Mouse (Mus musculus) forebrain, embryonic 14.5 days (tissue): ENCODE data around the gene Rragd. TPM values are rescaled to one million over a fixed set of nuclear protein-coding genes. Genes with fewer than 3 reads are reported as not detected.

Source experiments
- ATAC-seq: fragments of 200-750 bp; cut with Nextera tagmentation; 2 replicates; pipeline ENCODE4 v1.8.0; 2017; ENCODE audit warnings: mild to moderate bottlenecking, moderate library complexity
- DNase-seq: peaks from one replicate; pipeline ENCODE4 v3.0.0-alpha.2; 2015; ENCODE audit warnings: low spot score
- H3K27ac ChIP-seq: fragments of 300-500 bp; sonication (generic); 2 replicates; pipeline ENCODE4 v1.5.1; 2014; ENCODE audit warnings: low read depth, mild to moderate bottlenecking, control low read depth, low read length, moderate library complexity
- H3K27me3 ChIP-seq: fragments of 300-500 bp; sonication (generic); replicated peaks from 2 replicates; pipeline ENCODE4 v1.6.1; 2014; ENCODE audit warnings: low read length, control low read depth, mixed read lengths; ENCODE audit not compliant: control insufficient read depth, insufficient read depth
- H3K36me3 ChIP-seq: fragments of 300-500 bp; sonication (generic); 2 replicates; pipeline ENCODE4 v1.6.1; 2014; ENCODE audit warnings: low read length, control low read depth; ENCODE audit not compliant: control insufficient read depth, insufficient read depth
- H3K4me1 ChIP-seq: fragments of 300-500 bp; sonication (generic); 2 replicates; pipeline ENCODE4 v1.6.1; 2014; ENCODE audit warnings: antibody characterized with exemption, low read length, control low read depth; ENCODE audit not compliant: control insufficient read depth, insufficient read depth
- H3K4me2 ChIP-seq: fragments of 300-500 bp; sonication (generic); 2 replicates; pipeline ENCODE4 v1.6.1; 2014; ENCODE audit warnings: mild to moderate bottlenecking, control low read depth, low read length
- H3K4me3 ChIP-seq: fragments of 300-500 bp; sonication (generic); 2 replicates; pipeline ENCODE4 v1.5.1; 2014; ENCODE audit warnings: low read depth, low read length, control low read depth
- H3K9ac ChIP-seq: fragments of 300-500 bp; sonication (generic); 2 replicates; pipeline ENCODE4 v1.6.1; 2014; ENCODE audit warnings: mild to moderate bottlenecking, low read length, control low read depth, moderate library complexity
- H3K9me3 ChIP-seq: fragments of 300-500 bp; sonication (generic); replicated peaks from 2 replicates; pipeline ENCODE4 v1.6.1; 2016; ENCODE audit warnings: low read length, control low read depth, mixed read lengths; ENCODE audit not compliant: control insufficient read depth
- WGBS: fragments of 180-500 bp; shearing (Covaris S2); extraction: QIAGEN DNeasy Blood & Tissue Kit; methylation state at CpG from one replicate; pipeline ENCODE4 v1.1.7; 2014; 5-methylcytosine and 5-hydroxymethylcytosine counted together
- polyA plus RNA-seq: library from polyadenylated mRNA; unstranded; fragments of >200 nt; fragmentation: Nextera tagmentation; extraction: Ambion mirVana; gene quantifications from 2 replicates; pipeline ENCODE4 v1.2.1, GENCODE M21; 2014

Rragd gene
- polyA plus RNA-seq, 1 experiment from 2014 or later = 17.6 TPM

DNA sequence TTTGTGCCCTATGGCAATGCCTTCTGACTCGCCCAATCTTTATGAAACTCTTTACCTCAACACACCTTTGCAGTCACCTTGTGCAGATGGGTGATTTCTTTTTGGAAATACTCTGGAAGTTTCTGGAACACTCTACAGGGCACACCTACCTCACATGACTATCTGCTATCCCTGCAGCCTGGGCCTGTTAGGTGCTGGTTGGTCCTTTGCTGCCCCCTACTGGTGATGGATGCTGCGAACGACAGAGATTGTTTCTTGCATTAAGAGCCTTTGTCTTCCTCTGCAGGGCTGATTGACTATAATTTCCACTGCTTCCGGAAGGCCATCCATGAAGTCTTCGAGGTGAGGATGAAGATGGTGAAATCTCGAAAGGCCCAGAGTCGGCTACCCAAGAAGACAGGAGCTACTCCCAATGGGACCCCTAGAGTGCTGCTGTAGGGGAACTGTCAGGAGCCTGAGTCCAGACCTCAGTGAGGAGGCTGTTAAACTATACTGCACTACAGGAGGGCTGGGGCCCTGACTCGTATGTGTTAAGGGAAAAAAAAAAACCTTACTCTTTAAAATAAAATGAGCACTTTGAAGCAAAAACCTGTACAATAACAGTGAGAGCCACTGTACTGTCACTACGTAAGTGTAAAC is 35.6 kb downstream of the Rragd start:
- Histone ChIP-seq H3K27me3 (no peaks in the 10 kb centered on the region), H3K4me1 (no peaks in the 10 kb centered on the region), H3K9me3 (no peaks in the 10 kb centered on the region), H3K9ac (no peak overlapping the region), H3K36me3 (peaks cover 26% of the 10 kb centered on the region), H3K27ac (no peak overlapping the region), H3K4me2 (no peak overlapping the region), H3K4me3 (no peak overlapping the region)
- peak; percentile 94 for ATAC-seq
- DNase-seq = peak; percentile 94
- WGBS = 46% methylated on average over 9 of the region's 9 CpGs

DNA sequence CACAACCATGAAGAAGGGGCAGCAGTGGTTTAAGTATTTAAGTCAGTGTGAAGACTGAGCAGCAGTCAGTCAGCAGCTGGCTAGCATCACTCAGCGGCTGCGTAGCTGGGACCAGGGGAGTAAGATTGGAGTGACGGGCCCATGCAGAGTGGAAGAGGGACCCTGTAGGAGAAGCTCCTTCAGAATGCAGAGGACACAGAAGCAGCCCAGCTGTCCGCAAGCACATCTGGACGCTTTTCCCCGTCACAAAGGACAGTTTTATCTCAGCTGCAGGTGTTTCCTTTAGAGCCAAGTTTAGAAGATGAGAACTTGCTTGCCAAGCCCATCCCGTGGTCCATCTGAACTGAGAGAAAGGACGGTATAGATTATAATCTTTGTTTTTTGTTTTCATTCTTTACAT is 41.6 kb downstream of the Rragd start:
- no peak for DNase-seq
- no peak overlapping the region for H3K27ac ChIP-seq
- no peak for ATAC-seq
- peaks cover 12% of the 10 kb centered on the region; the same call in 1 of the 2 replicates for H3K36me3 ChIP-seq
- H3K4me1 ChIP-seq = 0 out of 2 replicates have a peak, but pooled peaks cover under 1% of the 10 kb centered on the region
- no peak overlapping the region for H3K4me2 ChIP-seq
- WGBS = 89% methylated on average over 8 of the region's 8 CpGs
- no peak overlapping the region for H3K9ac ChIP-seq
- H3K4me3 ChIP-seq = no peak overlapping the region
- no peaks in the 10 kb centered on the region for H3K9me3 ChIP-seq
- H3K27me3 ChIP-seq = no peaks in the 10 kb centered on the region

DNA sequence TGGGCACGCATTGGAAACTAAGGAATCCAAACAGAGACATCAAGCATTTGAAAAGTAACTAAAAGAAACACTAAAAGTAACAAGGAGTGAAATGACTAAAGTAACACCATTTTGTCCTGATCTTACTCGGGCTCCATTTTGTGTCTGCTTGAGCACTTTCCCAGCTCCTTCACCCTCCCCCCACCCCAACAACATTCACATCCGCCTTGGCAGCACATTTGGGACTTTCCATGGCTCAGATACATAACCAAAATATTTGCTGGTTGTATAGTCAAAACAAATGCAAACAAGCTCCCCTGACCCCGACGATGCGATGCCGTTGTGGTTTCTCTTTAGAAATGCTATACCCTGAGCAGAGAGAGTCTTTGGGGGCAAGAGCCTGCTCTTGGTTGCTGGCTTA is 46.3 kb downstream of the Rragd start:
- Histone ChIP-seq H3K36me3 (0 out of 2 replicates have a peak, but pooled peaks cover 4% of the 10 kb centered on the region), H3K4me1 (peaks cover 10% of the 10 kb centered on the region), H3K4me3 (no peak overlapping the region), H3K4me2 (no peak overlapping the region), H3K27ac (no peak overlapping the region), H3K9ac (no peak overlapping the region), H3K9me3 (no peaks in the 10 kb centered on the region), H3K27me3 (no peaks in the 10 kb centered on the region)
- no peak for ATAC-seq
- DNase-seq = no peak
- 90% methylated on average over 7 of the region's 7 CpGs for WGBS

DNA sequence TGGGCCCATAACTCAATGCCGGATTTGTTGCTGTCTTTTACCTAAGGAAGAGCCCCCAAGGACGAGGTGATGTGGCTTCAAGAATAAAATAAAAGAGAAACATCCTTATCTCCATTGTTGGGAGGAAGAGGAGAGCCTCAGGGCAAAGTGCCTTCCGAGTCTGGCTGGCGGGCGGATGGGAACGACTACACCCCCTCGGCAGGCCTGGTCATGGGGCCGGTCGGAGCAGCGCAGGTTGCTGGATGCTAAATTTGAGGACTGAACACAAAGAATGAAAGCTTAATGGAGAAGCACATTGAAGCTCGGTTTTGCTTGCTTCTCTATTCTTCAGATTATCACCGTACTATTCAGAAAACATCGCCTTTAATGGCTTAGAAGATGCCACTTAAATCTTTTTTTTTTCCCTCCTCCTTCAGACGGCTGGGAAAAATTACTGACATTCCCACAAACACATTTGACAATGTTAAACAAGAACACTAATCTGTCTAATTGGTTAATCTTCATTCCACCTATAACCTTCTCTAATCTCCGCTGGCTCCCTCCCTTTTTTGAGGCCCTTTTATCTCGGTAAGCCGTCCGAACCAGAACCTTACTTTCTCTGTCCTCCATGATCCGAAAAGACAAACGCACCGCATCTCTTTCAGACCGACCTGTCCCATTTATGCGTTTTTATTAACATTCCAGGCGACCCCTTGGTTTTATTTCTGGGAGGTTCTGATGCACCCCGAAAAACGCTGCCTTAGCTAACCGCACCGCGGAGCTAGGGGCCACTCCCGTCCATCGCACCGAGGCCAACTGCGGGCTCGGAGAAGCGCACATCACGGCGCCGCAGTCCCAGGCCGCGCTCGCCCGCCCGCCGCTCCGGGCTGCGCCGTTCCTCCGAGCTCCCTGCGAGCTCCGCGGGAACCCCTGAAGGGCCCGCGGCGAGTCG is 47.7 kb downstream of the Rragd start:
- Histone ChIP-seq H3K36me3 (0 out of 2 replicates have a peak, but pooled peaks cover 3% of the 10 kb centered on the region), H3K4me3 (peak overlapping the region; percentile 75), H3K27me3 (no peaks in the 10 kb centered on the region), H3K9ac (peak overlapping the region; percentile 97), H3K27ac (peak overlapping the region; percentile 97), H3K9me3 (no peaks in the 10 kb centered on the region), H3K4me1 (peaks cover 10% of the 10 kb centered on the region), H3K4me2 (peak overlapping the region; percentile 58)
- WGBS = 2% methylated on average over 51 of the region's 55 CpGs
- DNase-seq (peak; percentile 41), ATAC-seq (peak; percentile 82)

DNA sequence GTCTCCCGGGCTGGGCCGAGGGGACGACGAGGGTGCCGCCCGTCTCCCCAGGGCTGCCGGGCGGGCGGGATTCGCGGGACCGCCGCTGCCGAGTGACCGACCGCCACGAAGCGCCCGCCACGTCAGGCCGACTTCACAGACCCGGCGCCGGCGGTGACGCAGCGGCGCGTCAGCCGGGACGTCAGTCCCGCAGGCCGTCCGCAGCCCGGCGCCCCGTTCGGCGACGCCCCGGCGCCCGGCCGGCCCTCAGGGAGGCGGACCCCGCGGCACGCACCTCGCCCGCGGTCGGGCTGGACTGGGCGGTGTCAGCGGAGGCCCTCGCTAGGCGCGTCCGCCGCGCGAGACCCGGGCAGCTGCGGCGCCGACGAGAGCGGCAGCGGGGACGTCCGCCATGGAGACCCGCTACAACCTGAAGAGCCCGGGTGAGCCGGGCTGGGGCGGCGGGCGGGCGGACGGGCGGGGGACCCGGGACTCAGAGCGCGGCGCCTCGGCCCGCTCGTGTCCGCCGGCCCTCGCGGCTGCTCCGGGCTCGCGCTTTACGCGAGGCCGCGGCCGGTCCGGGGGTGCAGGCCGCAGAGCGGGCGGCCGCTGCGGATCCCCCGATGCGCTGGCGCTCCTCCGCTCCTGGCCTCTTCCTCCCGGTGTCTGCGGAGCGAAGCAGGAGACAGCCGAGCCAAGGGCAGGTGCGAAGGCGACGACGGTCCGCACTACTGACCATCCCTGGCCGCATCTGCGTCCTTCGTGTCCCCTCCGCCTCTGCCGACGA is 48.5 kb downstream of the Rragd start, which contains the start of gene Ube2j1:
TSS of gene Ube2j1 (plus strand) at position 222 of the 766 bp plus-strand sequence.
- Histone ChIP-seq H3K9me3 (no peaks in the 10 kb centered on the region), H3K36me3 (no peaks in the 10 kb centered on the region), H3K4me1 (peaks cover 10% of the 10 kb centered on the region), H3K9ac (peak within 1 kb of the TSS; percentile 97), H3K4me3 (peak within 1 kb of the TSS; percentile 75), H3K4me2 (peak within 1 kb of the TSS; percentile 58), H3K27me3 (no peaks in the 10 kb centered on the region), H3K27ac (peak within 1 kb of the TSS; percentile 97)
- DNase-seq (peak; percentile 93), ATAC-seq (peak; percentile 97)
- whole genome bisulfite sequencing = under 1% methylated on average over 86 of the region's 123 CpGs

DNA sequence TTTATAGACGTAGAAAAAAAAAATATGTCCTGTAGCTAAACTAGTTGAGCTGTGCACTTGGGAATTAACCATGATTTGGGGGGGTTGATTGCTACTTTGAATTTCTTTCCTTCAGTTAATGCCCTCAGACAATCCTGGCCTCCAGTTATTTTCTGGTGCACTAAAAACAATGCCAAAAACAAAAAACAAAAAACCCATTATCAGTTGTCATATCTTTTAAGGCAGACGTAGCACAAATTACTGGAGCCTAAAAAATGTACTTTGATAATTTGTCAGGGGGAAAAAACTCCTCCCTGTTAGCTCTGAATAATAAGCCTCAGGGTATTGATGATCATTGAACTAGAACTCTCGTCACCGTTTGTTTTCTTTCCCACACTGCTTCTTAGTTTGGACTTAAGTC is 49.2 kb downstream of the Rragd start:
- Histone ChIP-seq H3K27ac (peak overlapping the region; percentile 97; the same call in 1 of the 2 replicates), H3K4me3 (peak overlapping the region; percentile 75), H3K27me3 (no peaks in the 10 kb centered on the region), H3K9ac (peak overlapping the region; percentile 97), H3K4me2 (peak overlapping the region; percentile 58), H3K9me3 (no peaks in the 10 kb centered on the region), H3K4me1 (peaks cover 10% of the 10 kb centered on the region), H3K36me3 (no peaks in the 10 kb centered on the region)
- WGBS = 1% methylated on average over 4 of the region's 4 CpGs
- DNase-seq = peak; percentile 11
- ATAC-seq = no peak

DNA sequence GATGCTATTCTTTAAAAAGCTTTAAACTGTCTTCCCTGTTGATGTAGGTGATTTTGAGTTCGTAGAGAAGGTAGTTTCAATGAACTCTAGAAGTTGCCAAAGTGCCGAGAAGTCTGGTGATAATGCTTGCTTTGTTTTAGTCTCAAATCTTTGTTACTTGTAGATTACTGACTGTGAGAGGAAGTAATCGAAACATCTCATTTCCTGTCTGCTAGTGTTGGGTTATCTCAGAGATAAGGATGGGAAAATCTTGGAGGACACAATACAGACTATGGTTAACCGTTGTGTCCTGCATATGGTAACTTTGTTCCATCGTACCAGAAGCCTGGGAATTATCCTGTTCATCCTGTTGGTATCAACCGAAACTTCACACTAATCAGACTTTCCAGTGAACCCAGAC is 50.7 kb downstream of the Rragd start:
- H3K27ac ChIP-seq = no peak overlapping the region
- WGBS = 88% methylated on average over 6 of the region's 6 CpGs
- DNase-seq (no peak), ATAC-seq (no peak)
- peaks cover 5% of the 10 kb centered on the region for H3K36me3 ChIP-seq
- no peak overlapping the region for H3K4me3 ChIP-seq
- no peak overlapping the region for H3K9ac ChIP-seq
- no peaks in the 10 kb centered on the region for H3K9me3 ChIP-seq
- H3K27me3 ChIP-seq = no peaks in the 10 kb centered on the region
- H3K4me2 ChIP-seq = no peak overlapping the region
- H3K4me1 ChIP-seq = peaks cover 10% of the 10 kb centered on the region

DNA sequence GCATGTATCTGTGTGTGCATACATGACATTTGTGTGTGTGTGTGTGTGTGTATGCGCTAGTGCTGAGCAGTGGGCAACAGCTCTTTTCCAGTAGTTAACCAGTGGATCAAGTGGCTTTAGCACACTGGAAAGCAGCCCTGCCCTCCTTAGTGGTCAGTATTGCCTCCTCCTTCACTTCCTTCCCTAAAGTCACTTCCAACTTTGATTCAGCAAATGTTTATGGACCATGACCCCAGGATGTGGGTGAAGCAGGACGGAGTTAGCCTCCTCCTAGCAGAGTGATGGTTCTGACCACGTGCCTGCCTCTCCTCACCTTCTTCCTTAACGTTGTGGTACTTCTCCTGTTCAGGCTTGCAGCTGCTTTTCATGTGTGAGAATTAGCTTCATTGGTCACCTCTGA is 57.0 kb downstream of the Rragd start:
- whole genome bisulfite sequencing = 91% methylated on average over 4 of the region's 4 CpGs
- no peak for ATAC-seq
- no peaks in the 10 kb centered on the region for H3K27me3 ChIP-seq

More for the DNA sequence above, 57.0 kb downstream of the Rragd start:
- no peaks in the 10 kb centered on the region for H3K9me3 ChIP-seq
- DNase-seq = no peak
- H3K4me1 ChIP-seq = no peaks in the 10 kb centered on the region
- H3K9ac ChIP-seq = no peak overlapping the region
- H3K4me3 ChIP-seq = no peak overlapping the region
- H3K27ac ChIP-seq = no peak overlapping the region
- H3K4me2 ChIP-seq = no peak overlapping the region
- H3K36me3 ChIP-seq = peaks cover 55% of the 10 kb centered on the region
